Mouse (Mus musculus): ENCODE measurements around the gene Slc22a23. TPM values are rescaled to one million over a fixed set of nuclear protein-coding genes. Genes with fewer than 3 reads are reported as not detected.

The Slc22a23 gene
- polyA plus RNA-seq, 1 experiment from 2014 or later = 18.1 TPM

DNA sequence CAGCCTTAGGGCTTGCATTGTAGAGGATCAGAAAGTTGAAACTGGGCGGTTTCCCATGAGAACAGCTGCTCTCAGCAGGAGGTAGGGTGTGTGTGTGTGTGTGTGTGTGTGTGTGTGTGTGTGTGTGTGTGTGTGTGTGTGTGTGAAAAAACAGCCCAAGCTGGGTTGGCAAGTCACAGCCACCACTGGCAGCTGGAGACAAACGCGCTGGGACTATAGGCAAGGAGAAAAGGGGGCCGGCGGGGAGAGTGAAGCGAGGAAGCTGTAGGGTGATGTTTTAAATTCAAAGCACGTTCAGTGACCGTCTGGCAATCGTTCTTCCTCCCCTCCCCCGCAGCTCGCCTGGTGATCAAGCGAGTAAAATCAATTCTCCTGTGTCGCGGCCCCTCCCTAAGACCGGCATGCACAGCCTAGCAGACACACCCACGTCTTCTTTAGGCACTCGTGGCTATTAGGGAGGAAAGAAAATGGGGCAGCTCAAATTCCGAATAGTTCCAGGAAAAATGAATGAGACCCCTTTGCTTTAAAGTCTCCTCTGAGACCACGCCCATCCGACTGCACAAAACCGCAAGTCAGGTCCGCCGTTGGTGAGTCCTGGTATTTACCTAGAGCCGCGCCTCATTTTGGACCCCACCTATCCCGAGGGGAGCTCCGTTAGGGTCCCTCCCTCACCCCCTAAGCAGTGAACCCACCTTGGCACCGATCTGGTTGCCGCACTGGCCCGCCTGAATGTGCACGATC lies 215.3 kb downstream of the Slc22a23 start:
- Histone ChIP-seq H3K27me3 (replicated peaks) (no peaks in the 10 kb centered on the region), H3K4me3 (peak overlapping the region; percentile 99), H3K4me2 (peak overlapping the region; percentile 82), H3K9me3 (no peaks in the 10 kb centered on the region), H3K27ac (peak overlapping the region; percentile 100), H3K36me3 (replicated peaks) (no peaks in the 10 kb centered on the region; the same call in 1 of the 2 replicates), H3K9ac (peak overlapping the region; percentile 100), H3K4me1 (peaks cover 28% of the 10 kb centered on the region)
- peak; percentile 7; the same call in 1 of the 2 replicates for ATAC-seq (replicated peaks)
- WGBS = 0% methylated on average over 31 of the region's 31 CpGs

Other genes starting within 250 kb of the Slc22a23 start
- gene Tubb2b, start 214.7 kb downstream of the Slc22a23 start, polyA plus RNA-seq (2015; fragmentation: Nextera tagmentation; extraction: Ambion mirVana) = 1,126 and 1,130 TPM in 2 replicates
- gene Psmg4, start 182.2 kb downstream of the Slc22a23 start, polyA plus RNA-seq (2015; fragmentation: Nextera tagmentation; extraction: Ambion mirVana) = 66.6 and 69.2 TPM in 2 replicates

All from midbrain, embryonic 15.5 days (tissue).